Mouse (Mus musculus) heart, adult 2 months (tissue): ENCODE measurements around the gene Tut1.
A peak's percentile ranks its signal among the peaks of the same experiment; 100 is the strongest.

Experiments
- CTCF ChIP-seq: fragments of 200-600 bp; IDR thresholded peaks from 2 replicates; pipeline ENCODE4 v1.8.1; 2022; ENCODE audit warnings: antibody characterized with exemption, mild to moderate bottlenecking, moderate library complexity
- POLR2A ChIP-seq: fragments of 200-500 bp; IDR thresholded peaks from 2 replicates; pipeline ENCODE4 v1.6.1; 2011; ENCODE audit warnings: mild to moderate bottlenecking, low read depth, low read length, control low read depth; ENCODE audit not compliant: insufficient read depth

DNA sequence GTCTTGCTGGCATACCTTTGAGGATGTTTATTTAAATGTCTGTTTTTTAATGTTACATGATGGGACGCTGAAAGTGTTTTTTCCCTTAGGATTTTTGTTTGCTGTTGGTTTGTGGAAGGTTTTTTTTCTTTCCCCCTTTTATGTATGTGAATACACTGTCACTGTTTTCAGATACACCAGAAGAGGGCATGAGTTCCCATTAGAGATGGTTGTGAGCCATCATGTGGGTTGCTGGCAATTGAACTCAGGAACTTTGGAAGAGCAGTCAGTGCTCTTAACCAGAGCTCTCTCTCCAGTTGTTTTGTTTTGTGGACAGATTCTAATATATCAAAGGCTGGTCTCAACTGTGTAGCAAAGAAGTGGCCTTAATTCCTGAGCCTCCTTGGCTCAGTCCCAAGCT, 21.0 kb downstream of the Tut1 start:
- peak; percentile 27 for TF ChIP-seq CTCF
- TF ChIP-seq POLR2A, result no peak
